Comparison of ENCODE assay signal across 1 mouse cellular context in the genomic region with DNA sequence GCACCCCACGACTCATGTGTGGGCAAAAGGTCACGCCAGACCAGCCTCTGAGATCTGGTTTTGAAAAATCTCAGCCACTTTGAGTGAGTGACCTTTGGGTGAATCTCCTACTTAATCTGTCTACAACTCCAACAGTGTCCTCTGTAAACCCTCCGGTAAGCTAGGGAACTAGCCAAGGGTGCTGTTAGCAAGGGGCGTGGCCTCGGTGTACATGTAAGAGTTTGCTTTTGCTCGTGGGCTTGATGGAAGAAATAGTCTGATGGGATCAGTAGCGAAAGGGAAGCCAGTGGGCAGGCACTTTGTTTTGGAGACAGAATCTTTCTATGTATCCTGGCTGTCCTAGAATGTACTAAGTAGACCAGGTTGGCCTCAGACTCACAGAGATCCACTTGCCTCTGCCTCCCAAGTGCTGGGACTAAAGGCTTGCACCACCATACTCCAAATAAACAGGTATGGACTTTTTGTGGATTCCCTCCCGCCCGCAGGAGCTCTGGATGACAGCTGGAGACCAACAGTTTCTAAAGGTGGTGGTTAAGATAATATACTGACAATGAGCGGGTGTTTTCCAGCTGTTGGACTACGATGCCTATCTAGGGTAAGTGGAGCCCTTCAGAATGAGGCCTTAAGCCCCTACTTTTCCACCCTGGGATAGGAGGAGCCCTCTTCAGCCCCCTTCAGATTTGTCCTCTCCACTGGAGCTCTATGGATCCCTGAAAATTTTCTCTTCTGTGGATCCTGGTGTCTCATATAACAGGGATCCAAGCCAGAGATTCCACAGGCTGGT.
A peak's percentile ranks its signal among the peaks of the same experiment; 100 is the strongest.
TF ChIP-seq lines count a peak whose summit lies in the region.

No protein-coding gene starts in this region.

TF ChIP-seq in MEL, 35 proteins besides CTCF, POLR2A, EP300 and RAD21:
- TF ChIP-seq ZNF384 (IDR thresholded peaks at IDR 0.05; ENCODE audit: low read depth, low read length): no peak
- no peak for TF ChIP-seq ZMIZ1 (IDR thresholded peaks at IDR 0.05; ENCODE audit: low read depth, low read length)
- TF ChIP-seq HCFC1 (IDR thresholded peaks at IDR 0.05; ENCODE audit: low read depth, low read length): no peak
- no peak for TF ChIP-seq MYB (IDR thresholded peaks at IDR 0.05; ENCODE audit: low read depth, low read length)
- TF ChIP-seq TAL1 (IDR thresholded peaks at IDR 0.05; ENCODE audit: low read length): 0 out of 2 replicates have a peak, but pooled peaks have one; percentile 11
- TF ChIP-seq ELF1 (IDR thresholded peaks at IDR 0.05; ENCODE audit: low read depth, low read length): no peak
- TF ChIP-seq TCF12 (IDR thresholded peaks at IDR 0.05; ENCODE audit: low read depth, low read length): peak; percentile 54; the same call in 1 of the 2 replicates
- no peak for TF ChIP-seq E2F4 (IDR thresholded peaks at IDR 0.05; ENCODE audit: borderline replicate concordance, low read depth, low read length)
- peak; percentile 38; the same call in 1 of the 2 replicates for TF ChIP-seq ETS1 (IDR thresholded peaks at IDR 0.05; ENCODE audit: low read depth, low read length)
- TF ChIP-seq MXI1 (IDR thresholded peaks at IDR 0.05; ENCODE audit: low read depth, low read length): no peak
- no peak for TF ChIP-seq JUND (IDR thresholded peaks at IDR 0.05; ENCODE audit: low read depth, low read length)
- TF ChIP-seq MYC (IDR thresholded peaks at IDR 0.05; ENCODE audit: low read depth, low read length): no peak
- TF ChIP-seq GATA1 (IDR thresholded peaks at IDR 0.05; ENCODE audit: low read depth, low read length): peak; percentile 12; the same call in 1 of the 2 replicates
- no peak for TF ChIP-seq MEF2A (IDR thresholded peaks at IDR 0.05; ENCODE audit: extremely low read depth, insufficient replicate concordance, low read depth, low read length, poor library complexity, severe bottlenecking)
- no peak for TF ChIP-seq KAT2A (conservative IDR thresholded peaks at IDR 0.05; ENCODE audit: low read depth, low read length)
- no peak for TF ChIP-seq ZKSCAN1 (IDR thresholded peaks at IDR 0.05; ENCODE audit: low read depth, low read length)
- no peak for TF ChIP-seq CHD2 (IDR thresholded peaks at IDR 0.05; ENCODE audit: low read length)
- TF ChIP-seq TBP (IDR thresholded peaks at IDR 0.05; ENCODE audit: low read depth, low read length): no peak
- no peak for TF ChIP-seq MAX (IDR thresholded peaks at IDR 0.05; ENCODE audit: low read length)
- no peak for TF ChIP-seq UBTF (IDR thresholded peaks at IDR 0.05; ENCODE audit: borderline replicate concordance, insufficient read depth, low read depth, low read length)
- no peak for TF ChIP-seq GABPA (IDR thresholded peaks at IDR 0.05; ENCODE audit: low read depth, low read length)
- TF ChIP-seq NRF1 (IDR thresholded peaks at IDR 0.05; ENCODE audit: insufficient read depth, low read depth, low read length, poor library complexity, severe bottlenecking): no peak
